Comparison of ENCODE assay signal across 12 mouse cellular contexts in genomic region chr7:132423570-132423969, GRCm38 (mm10).
A peak's percentile ranks its signal among the peaks of the same experiment; 100 is the strongest.
DNase-seq lines count a peak whose midpoint lies in the region; ATAC-seq and TF ChIP-seq lines count a peak whose summit lies in the region.
"Had no signal": no experiment of that assay in that cellular context is flagged by ENCODE, and none has a peak within 500 bp of the region (broad histone marks: within the 10 kb centered on the region; RNA-seq: fewer than 3 reads in every experiment).

No protein-coding gene starts in this region.

- H3K4me3 ChIP-seq in gastrocnemius, adult 2 months: no peak overlapping the region
- no peak overlapping the region for H3K4me3 ChIP-seq in lung, postnatal 0 days (ENCODE audit: low read depth, low read length)
- H3K4me3 ChIP-seq: forebrain, embryonic 10.5 days; neural tube, embryonic 13.5 days had no signal

- no peak for ATAC-seq in lung, postnatal 0 days
- peak; percentile 52 for ATAC-seq in megakaryocyte progenitor cell, adult 5-6 weeks (replicated peaks; ENCODE audit: poor library complexity)
- ATAC-seq: intestine, embryonic 16.5 days had no signal

- no peak overlapping the region for H3K4me2 ChIP-seq in lung, postnatal 0 days (replicated peaks; ENCODE audit: low read depth, low read length)
- H3K4me2 ChIP-seq: neural tube, embryonic 13.5 days had no signal

- no peaks in the 10 kb centered on the region for H3K36me3 ChIP-seq in lung, postnatal 0 days (ENCODE audit: insufficient read depth, low read length)
- H3K36me3 ChIP-seq: forebrain, embryonic 10.5 days; neural tube, embryonic 13.5 days had no signal

- H3K27me3 ChIP-seq in lung, postnatal 0 days (replicated peaks; ENCODE audit: insufficient read depth, low read length): no peaks in the 10 kb centered on the region
- H3K27me3 ChIP-seq: neural tube, embryonic 13.5 days had no signal

- 57% methylated on average over 5 of the region's 5 CpGs for WGBS in lung, postnatal 0 days

- no peaks in the 10 kb centered on the region for H3K9me3 ChIP-seq in lung, postnatal 0 days (ENCODE audit: low read length)
- H3K9me3 ChIP-seq: forebrain, embryonic 10.5 days; neural tube, embryonic 13.5 days had no signal

- intact Hi-C loops in gastrocnemius, adult 2 months (cut with DNase I): no loop called here

- H3K4me1 ChIP-seq in lung, postnatal 0 days (ENCODE audit: insufficient read depth, low read depth, low read length): no peaks in the 10 kb centered on the region

- no peak for TF ChIP-seq EP300 in lung, postnatal 0 days (IDR thresholded peaks at IDR 0.05)

- no peak overlapping the region for H3K9ac ChIP-seq in lung, postnatal 0 days (replicated peaks; ENCODE audit: low read depth)
- H3K9ac ChIP-seq: neural tube, embryonic 13.5 days had no signal

- peak overlapping the region; percentile 24; the same call in 1 of the 2 replicates for H3K27ac ChIP-seq in gastrocnemius, adult 2 months
- H3K27ac ChIP-seq in lung, postnatal 0 days (ENCODE audit: low read length): no peak overlapping the region
- H3K27ac ChIP-seq: forebrain, embryonic 10.5 days; neural tube, embryonic 13.5 days had no signal

- no peak for DNase-seq in gastrocnemius, adult 2 months
- DNase-seq in gastrocnemius, postnatal 10 days: no peak
- DNase-seq in lung, postnatal 0 days (ENCODE audit: low spot score): peak; percentile 27
- no peak for DNase-seq in lung, postnatal 25 days (ENCODE audit: low spot score)
- DNase-seq in kidney, adult 8-10 months: peak; percentile 27 to 63
- no peak for DNase-seq in testis, postnatal 14 days (ENCODE audit: low spot score)
- no peak for DNase-seq in ovary, postnatal 36 days (ENCODE audit: low spot score)
- DNase-seq: cerebellum, adult 11-12 months had no signal

- no peak for TF ChIP-seq CTCF in gastrocnemius, adult 2 months (IDR thresholded peaks at IDR 0.05)
- TF ChIP-seq CTCF in lung, postnatal 0 days (IDR thresholded peaks at IDR 0.05): no peak

Comparison
In these comparisons a context has a peak if more than half of its experiments do, and no peak if none do; other contexts are left out.
1. DNase-seq: peak in lung, postnatal 0 days (single experiment) and kidney, adult 8-10 months (2 of 2); none in gastrocnemius, adult 2 months (single experiment), gastrocnemius, postnatal 10 days (single experiment), lung, postnatal 25 days (single experiment), testis, postnatal 14 days (single experiment) and ovary, postnatal 36 days (single experiment).